Mouse (Mus musculus) hindbrain, embryonic 15.5 days (tissue): ENCODE data around the gene Prmt9. TPM values are rescaled to one million over a fixed set of nuclear protein-coding genes. Genes with fewer than 3 reads are reported as not detected.

Experiments
- ATAC-seq: fragments of 200-750 bp; cut with Nextera tagmentation; 2 replicates; pipeline ENCODE4 v1.8.0; 2017; ENCODE audit warnings: low read depth, moderate number of reproducible peaks, moderate TSS enrichment; ENCODE audit not compliant: low FRiP score
- H3K27ac ChIP-seq: fragments of 300-500 bp; sonication (generic); replicated peaks from 2 replicates; pipeline ENCODE4 v1.5.1; 2015; ENCODE audit warnings: mild to moderate bottlenecking, inconsistent platforms
- H3K27me3 ChIP-seq: fragments of 300-500 bp; sonication (generic); 2 replicates; pipeline ENCODE4 v1.6.1; 2015; ENCODE audit warnings: control low read depth, inconsistent platforms
- H3K36me3 ChIP-seq: fragments of 300-500 bp; sonication (generic); 2 replicates; pipeline ENCODE4 v1.6.1; 2015; ENCODE audit warnings: control low read depth, inconsistent platforms
- H3K4me1 ChIP-seq: fragments of 300-500 bp; sonication (generic); replicated peaks from 2 replicates; pipeline ENCODE4 v1.6.1; 2015; ENCODE audit warnings: control low read depth, inconsistent platforms
- H3K4me2 ChIP-seq: fragments of 300-500 bp; sonication (generic); 2 replicates; pipeline ENCODE4 v1.6.1; 2015; ENCODE audit warnings: moderate library complexity, mild to moderate bottlenecking, inconsistent platforms
- H3K4me3 ChIP-seq: fragments of 300-500 bp; sonication (generic); 2 replicates; pipeline ENCODE4 v1.5.1; 2015; ENCODE audit warnings: mild to moderate bottlenecking, inconsistent platforms
- H3K9ac ChIP-seq: fragments of 300-500 bp; sonication (generic); 2 replicates; pipeline ENCODE4 v1.6.1; 2015; ENCODE audit warnings: inconsistent platforms
- H3K9me3 ChIP-seq: fragments of 300-500 bp; sonication (generic); 2 replicates; pipeline ENCODE4 v1.6.1; 2016; ENCODE audit warnings: control low read depth, inconsistent platforms
- WGBS: fragments of 180-500 bp; shearing (Covaris S2); methylation state at CpG from one replicate; pipeline ENCODE4 v1.1.7; 2015; 5-methylcytosine and 5-hydroxymethylcytosine counted together
- polyA plus RNA-seq: library from polyadenylated mRNA; unstranded; fragments of >200 nt; fragmentation: Nextera tagmentation; extraction: Ambion mirVana; gene quantifications from 2 replicates; pipeline ENCODE4 v1.2.1, GENCODE M21; 2015

Gene Prmt9
- polyA plus RNA-seq, 1 experiment from 2014 or later, result 25.9 TPM

GRCm38 (mm10) chr8:77536821-77537220, 12.4 kb upstream of the Prmt9 start:
- H3K27me3 ChIP-seq, result no peaks in the 10 kb centered on the region
- no peak overlapping the region for H3K4me2 ChIP-seq
- H3K9ac ChIP-seq, result no peak overlapping the region
- no peak overlapping the region for H3K4me3 ChIP-seq
- ATAC-seq, result no peak
- no peaks in the 10 kb centered on the region for H3K36me3 ChIP-seq
- no peaks in the 10 kb centered on the region for H3K4me1 ChIP-seq
- H3K9me3 ChIP-seq, result no peaks in the 10 kb centered on the region
- 81% methylated on average over 12 of the region's 12 CpGs for WGBS
- H3K27ac ChIP-seq, result no peak overlapping the region

GRCm38 (mm10) chr8:77538256-77538655, 10.9 kb upstream of the Prmt9 start:
- Histone ChIP-seq H3K9ac (no peak overlapping the region), H3K4me1 (no peaks in the 10 kb centered on the region), H3K27ac (no peak overlapping the region), H3K4me2 (no peak overlapping the region), H3K4me3 (no peak overlapping the region), H3K36me3 (no peaks in the 10 kb centered on the region), H3K27me3 (no peaks in the 10 kb centered on the region), H3K9me3 (no peaks in the 10 kb centered on the region)
- no peak for ATAC-seq
- WGBS, result 80% methylated on average over 1 of the region's 1 CpGs

- H3K36me3 ChIP-seq, result no peaks in the 10 kb centered on the region
Measured at GRCm38 (mm10) chr8:77543152-77543777, 5.9 kb upstream of the Prmt9 start.

DNA sequence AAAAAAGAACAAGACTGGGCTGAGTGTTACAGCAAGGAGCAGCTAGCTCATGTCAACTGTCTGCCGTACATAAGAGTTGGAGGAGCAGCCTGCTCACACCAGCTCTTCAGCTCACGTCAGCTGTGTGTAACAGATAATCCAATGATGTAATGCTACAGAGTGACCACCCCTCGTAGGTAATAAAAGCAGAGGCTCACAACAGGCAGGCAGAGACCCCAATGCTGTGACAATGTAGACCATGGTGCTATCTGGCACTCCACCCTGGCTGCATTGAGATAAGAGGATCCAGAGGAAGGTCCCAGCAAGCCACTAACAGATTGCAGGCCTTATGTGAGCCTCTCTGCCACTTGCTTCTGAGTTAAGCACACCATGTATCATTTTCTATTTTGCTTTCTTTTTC, 4.8 kb upstream of the Prmt9 start:
- no peak for ATAC-seq
- no peak overlapping the region for H3K4me2 ChIP-seq
- H3K36me3 ChIP-seq, result no peaks in the 10 kb centered on the region
- H3K4me3 ChIP-seq, result no peak overlapping the region
- WGBS, result 80% methylated on average over 3 of the region's 3 CpGs
- H3K4me1 ChIP-seq, result no peaks in the 10 kb centered on the region
- H3K27me3 ChIP-seq, result no peaks in the 10 kb centered on the region
- H3K27ac ChIP-seq, result no peak overlapping the region
- no peak overlapping the region for H3K9ac ChIP-seq
- no peaks in the 10 kb centered on the region for H3K9me3 ChIP-seq

More at GRCm38 (mm10) chr8:77543152-77543777, 5.9 kb upstream of the Prmt9 start:
- WGBS, result 88% methylated on average over 6 of the region's 6 CpGs
- ATAC-seq, result no peak
- H3K4me3 ChIP-seq, result no peak overlapping the region
- H3K4me1 ChIP-seq, result no peaks in the 10 kb centered on the region
- no peaks in the 10 kb centered on the region for H3K27me3 ChIP-seq
- no peak overlapping the region for H3K4me2 ChIP-seq
- no peak overlapping the region for H3K9ac ChIP-seq
- H3K9me3 ChIP-seq, result no peaks in the 10 kb centered on the region
- no peak overlapping the region for H3K27ac ChIP-seq

DNA sequence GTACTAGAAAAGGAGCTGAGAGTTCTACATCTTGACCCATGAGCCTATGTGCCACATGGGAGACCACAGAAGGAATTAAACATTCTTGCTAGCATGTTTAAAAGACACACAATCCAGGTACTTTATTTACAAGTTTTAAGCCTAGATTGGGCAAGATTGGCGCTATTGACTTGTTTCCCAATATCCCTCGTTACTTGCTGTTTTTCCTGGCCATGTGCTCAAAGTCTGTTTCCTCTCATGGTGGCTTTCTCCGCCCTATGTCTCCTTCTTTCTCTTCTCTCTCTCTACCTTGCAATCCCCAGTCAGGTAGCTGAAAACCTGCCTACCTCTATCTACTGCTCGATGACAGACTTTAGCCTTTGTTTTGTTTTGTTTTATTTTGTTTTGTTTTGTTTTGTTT, 3.6 kb upstream of the Prmt9 start:
- Histone ChIP-seq H3K36me3 (no peaks in the 10 kb centered on the region), H3K9me3 (no peaks in the 10 kb centered on the region), H3K27me3 (no peaks in the 10 kb centered on the region), H3K4me2 (no peak overlapping the region), H3K9ac (no peak overlapping the region), H3K4me3 (no peak overlapping the region), H3K27ac (no peak overlapping the region), H3K4me1 (peaks cover 10% of the 10 kb centered on the region)
- no peak for ATAC-seq
- WGBS, result 90% methylated on average over 4 of the region's 4 CpGs

GRCm38 (mm10) chr8:77549881-77550580, 834 bp downstream of the Prmt9 start:
- Histone ChIP-seq H3K27me3 (no peaks in the 10 kb centered on the region), H3K36me3 (peaks cover 24% of the 10 kb centered on the region), H3K27ac (peak overlapping the region; percentile 87; the same call in 1 of the 2 replicates), H3K4me2 (peak overlapping the region; percentile 77), H3K9ac (peak overlapping the region; percentile 81), H3K9me3 (no peaks in the 10 kb centered on the region), H3K4me1 (peaks cover 17% of the 10 kb centered on the region), H3K4me3 (peak overlapping the region; percentile 64)
- 21% methylated on average over 7 of the region's 7 CpGs for WGBS
- ATAC-seq, result 0 out of 2 replicates have a peak, but pooled peaks have one; percentile 3

- WGBS, result 94% methylated on average over 3 of the region's 3 CpGs
- H3K36me3 ChIP-seq, result peaks cover 43% of the 10 kb centered on the region
- H3K4me2 ChIP-seq, result no peak overlapping the region
- no peak overlapping the region for H3K9ac ChIP-seq
- no peaks in the 10 kb centered on the region for H3K27me3 ChIP-seq
- ATAC-seq, result no peak
- peaks cover 17% of the 10 kb centered on the region for H3K4me1 ChIP-seq
- H3K27ac ChIP-seq, result no peak overlapping the region
- H3K9me3 ChIP-seq, result no peaks in the 10 kb centered on the region
- no peak overlapping the region for H3K4me3 ChIP-seq
Measured at GRCm38 (mm10) chr8:77552491-77552890, 3.3 kb downstream of the Prmt9 start.

- no peaks in the 10 kb centered on the region for H3K9me3 ChIP-seq
- H3K4me1 ChIP-seq, result no peaks in the 10 kb centered on the region
- no peak overlapping the region for H3K9ac ChIP-seq
- H3K27me3 ChIP-seq, result no peaks in the 10 kb centered on the region
- ATAC-seq, result no peak
- no peak overlapping the region for H3K4me3 ChIP-seq
- no peak overlapping the region for H3K4me2 ChIP-seq
- peaks cover 72% of the 10 kb centered on the region for H3K36me3 ChIP-seq
- H3K27ac ChIP-seq, result no peak overlapping the region
- WGBS, result 95% methylated on average over 3 of the region's 3 CpGs
Measured at GRCm38 (mm10) chr8:77561441-77561840, 12.2 kb downstream of the Prmt9 start.

GRCm38 (mm10) chr8:77574229-77574628, 25.0 kb downstream of the Prmt9 start:
- H3K36me3 ChIP-seq, result peaks cover 37% of the 10 kb centered on the region
- H3K27ac ChIP-seq, result no peak overlapping the region
- WGBS, result 91% methylated on average over 5 of the region's 5 CpGs
- no peak for ATAC-seq
- no peaks in the 10 kb centered on the region for H3K9me3 ChIP-seq
- H3K9ac ChIP-seq, result no peak overlapping the region
- H3K4me3 ChIP-seq, result no peak overlapping the region
- no peaks in the 10 kb centered on the region for H3K4me1 ChIP-seq
- H3K4me2 ChIP-seq, result no peak overlapping the region
- H3K27me3 ChIP-seq, result no peaks in the 10 kb centered on the region

GRCm38 (mm10) chr8:77577674-77578073, 28.5 kb downstream of the Prmt9 start:
- Histone ChIP-seq H3K9ac (no peak overlapping the region), H3K27ac (no peak overlapping the region), H3K36me3 (peaks cover 43% of the 10 kb centered on the region), H3K4me1 (no peaks in the 10 kb centered on the region), H3K4me3 (no peak overlapping the region), H3K4me2 (no peak overlapping the region), H3K27me3 (no peaks in the 10 kb centered on the region), H3K9me3 (no peaks in the 10 kb centered on the region)
- WGBS, result 96% methylated on average over 7 of the region's 7 CpGs
- no peak for ATAC-seq

DNA sequence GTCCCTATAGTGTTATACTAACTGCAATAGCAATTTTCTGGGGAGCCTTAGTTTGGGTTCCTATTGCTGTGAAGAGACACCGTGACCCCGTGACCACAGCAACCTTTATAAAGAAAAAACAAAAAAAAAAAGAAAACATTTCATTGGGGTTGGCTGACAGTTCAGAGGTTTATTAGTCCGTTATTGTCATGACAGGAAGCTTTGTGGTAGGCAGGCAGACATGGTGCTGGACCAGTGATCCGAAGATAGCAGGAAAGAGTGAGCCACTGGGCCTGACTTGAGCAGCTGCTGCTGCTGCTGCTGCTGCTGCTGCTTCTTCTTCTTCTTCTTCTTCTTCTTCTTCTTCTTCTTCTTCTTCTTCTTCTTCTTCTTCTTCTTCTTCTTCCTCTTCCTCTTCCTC, 35.0 kb downstream of the Prmt9 start:
- H3K36me3 ChIP-seq, result peaks cover 27% of the 10 kb centered on the region
- no peaks in the 10 kb centered on the region for H3K4me1 ChIP-seq
- H3K4me2 ChIP-seq, result no peak overlapping the region
- 88% methylated on average over 4 of the region's 4 CpGs for WGBS
- H3K27me3 ChIP-seq, result no peaks in the 10 kb centered on the region
- no peak overlapping the region for H3K4me3 ChIP-seq
- H3K27ac ChIP-seq, result no peak overlapping the region
- H3K9ac ChIP-seq, result no peak overlapping the region
- H3K9me3 ChIP-seq, result no peaks in the 10 kb centered on the region
- no peak for ATAC-seq

DNA sequence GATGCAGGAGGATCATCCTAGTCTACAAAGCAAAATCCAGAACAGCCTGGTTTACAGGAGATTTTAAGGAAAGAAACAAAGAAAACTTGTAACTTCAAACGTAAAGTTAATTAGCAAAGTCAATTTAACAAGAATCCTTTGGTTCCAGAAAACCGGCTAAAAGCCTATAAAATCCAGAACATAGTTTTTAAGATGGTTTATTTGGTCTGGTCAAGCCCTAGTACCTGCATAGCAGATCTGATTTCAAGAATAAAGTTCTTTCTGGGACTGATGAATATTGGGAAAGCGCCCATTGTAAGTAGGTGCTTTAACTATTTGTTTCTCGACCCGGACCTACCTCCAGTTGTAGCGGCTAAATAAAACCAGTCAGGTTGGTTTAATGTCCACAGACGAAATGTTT, 60.4 kb downstream of the Prmt9 start:
- H3K4me1 ChIP-seq, result peaks cover 24% of the 10 kb centered on the region
- no peaks in the 10 kb centered on the region for H3K9me3 ChIP-seq
- H3K9ac ChIP-seq, result peak overlapping the region; percentile 63
- H3K4me3 ChIP-seq, result peak overlapping the region; percentile 83
- no peak overlapping the region; the same call in 1 of the 2 replicates for H3K27ac ChIP-seq
- no peak for ATAC-seq
- H3K36me3 ChIP-seq, result peaks cover 3% of the 10 kb centered on the region; the same call in 1 of the 2 replicates
- no peaks in the 10 kb centered on the region for H3K27me3 ChIP-seq
- peak overlapping the region; percentile 81 for H3K4me2 ChIP-seq
- WGBS, result 8% methylated on average over 7 of the region's 7 CpGs
